Mouse (Mus musculus) hindbrain, embryonic 14.5 days (tissue): ENCODE data around the gene Snx11. TPM values are rescaled to one million over a fixed set of nuclear protein-coding genes. Genes with fewer than 3 reads are reported as not detected.

Source experiments
- ATAC-seq: fragments of 200-750 bp; cut with Nextera tagmentation; 2 replicates; pipeline ENCODE4 v1.8.0; 2017; ENCODE audit warnings: moderate number of reproducible peaks, mild to moderate bottlenecking, moderate TSS enrichment, moderate library complexity; ENCODE audit not compliant: low FRiP score
- DNase-seq: peaks from one replicate; pipeline ENCODE4 v3.0.0-alpha.2; 2015; ENCODE audit warnings: low spot score
- H3K27ac ChIP-seq: fragments of 300-500 bp; sonication (generic); 2 replicates; pipeline ENCODE4 v1.5.1; 2014; ENCODE audit warnings: mild to moderate bottlenecking, moderate library complexity
- H3K27me3 ChIP-seq: fragments of 300-500 bp; sonication (generic); 2 replicates; pipeline ENCODE4 v1.6.1; 2014; ENCODE audit warnings: mild to moderate bottlenecking, low read length, mixed read lengths; ENCODE audit not compliant: control insufficient read depth, insufficient read depth
- H3K36me3 ChIP-seq: fragments of 300-500 bp; sonication (generic); replicated peaks from 2 replicates; pipeline ENCODE4 v1.6.1; 2014; ENCODE audit not compliant: control insufficient read depth, insufficient read depth
- H3K4me1 ChIP-seq: fragments of 300-500 bp; sonication (generic); replicated peaks from 2 replicates; pipeline ENCODE4 v1.6.1; 2014; ENCODE audit warnings: antibody characterized with exemption, low read length, mixed read lengths; ENCODE audit not compliant: control insufficient read depth, insufficient read depth
- H3K4me2 ChIP-seq: fragments of 300-500 bp; sonication (generic); replicated peaks from 2 replicates; pipeline ENCODE4 v1.6.1; 2014; ENCODE audit warnings: mild to moderate bottlenecking, moderate library complexity
- H3K4me3 ChIP-seq: fragments of 300-500 bp; sonication (generic); replicated peaks from 2 replicates; pipeline ENCODE4 v1.5.1; 2014; ENCODE audit warnings: mild to moderate bottlenecking, low read length
- H3K9ac ChIP-seq: fragments of 300-500 bp; sonication (generic); 2 replicates; pipeline ENCODE4 v1.6.1; 2014
- H3K9me3 ChIP-seq: fragments of 300-500 bp; sonication (generic); 2 replicates; pipeline ENCODE4 v1.6.1; 2016; ENCODE audit warnings: low read length; ENCODE audit not compliant: control insufficient read depth
- WGBS: fragments of 180-500 bp; shearing (Covaris S2); extraction: QIAGEN DNeasy Blood & Tissue Kit; methylation state at CpG from one replicate; pipeline ENCODE4 v1.1.7; 2014; 5-methylcytosine and 5-hydroxymethylcytosine counted together
- polyA plus RNA-seq: library from polyadenylated mRNA; unstranded; fragments of >200 nt; fragmentation: Nextera tagmentation; extraction: Ambion mirVana; gene quantifications from 2 replicates; pipeline ENCODE4 v1.2.1, GENCODE M21; 2014

The Snx11 gene
- polyA plus RNA-seq, 1 experiment from 2014 or later = 42.5 TPM

DNA sequence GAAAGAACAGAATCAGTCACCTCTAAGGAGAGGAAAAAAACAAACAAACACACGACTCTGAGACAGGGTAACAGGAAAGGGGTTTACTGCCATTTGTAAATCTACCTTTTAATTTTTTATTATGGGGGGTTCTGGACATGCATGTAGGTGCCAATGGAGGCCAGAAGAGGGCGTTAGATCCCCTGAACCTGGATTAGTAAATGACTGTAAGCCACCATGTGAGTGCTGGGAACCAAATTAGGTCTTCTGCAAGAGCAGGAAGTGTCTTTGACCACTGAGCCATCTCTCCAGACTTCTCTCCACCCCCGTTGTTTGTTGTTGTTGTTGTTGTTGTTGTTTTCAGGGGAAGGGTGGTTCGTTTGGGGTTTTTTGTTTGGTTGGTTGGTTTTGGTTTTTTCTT lies 19.9 kb downstream of the Snx11 start:
- ATAC-seq (no peak), DNase-seq (no peak)
- 56% methylated on average over 4 of the region's 4 CpGs for WGBS
- Histone ChIP-seq H3K9me3 (no peaks in the 10 kb centered on the region), H3K27ac (no peak overlapping the region), H3K9ac (no peak overlapping the region), H3K27me3 (no peaks in the 10 kb centered on the region), H3K4me2 (no peak overlapping the region), H3K4me3 (no peak overlapping the region), H3K4me1 (no peaks in the 10 kb centered on the region), H3K36me3 (no peaks in the 10 kb centered on the region)

DNA sequence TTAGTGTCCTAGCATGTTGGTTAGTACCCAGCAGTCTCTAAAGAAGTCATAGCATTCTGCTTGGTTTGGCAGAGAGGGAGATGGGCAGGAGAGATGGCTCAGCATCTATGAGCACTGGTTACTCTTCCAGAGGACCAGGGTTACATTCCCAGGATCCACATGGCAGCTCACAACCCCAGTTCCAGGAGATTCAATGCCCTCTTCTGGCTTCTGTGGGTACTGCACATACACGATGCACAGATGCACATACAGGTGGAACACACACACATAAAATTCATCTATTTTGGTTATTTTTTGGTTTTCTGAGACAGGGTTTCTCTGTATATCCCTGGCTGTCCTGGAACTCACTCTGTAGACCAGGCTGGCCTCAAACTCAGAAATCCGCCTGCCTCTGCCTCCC lies 22.1 kb downstream of the Snx11 start:
- no peak for ATAC-seq
- no peak for DNase-seq
- H3K9me3 ChIP-seq = no peaks in the 10 kb centered on the region
- WGBS = 100% methylated on average over 2 of the region's 2 CpGs
- no peak overlapping the region for H3K4me2 ChIP-seq
- H3K27ac ChIP-seq = no peak overlapping the region
- no peak overlapping the region for H3K9ac ChIP-seq
- no peak overlapping the region for H3K4me3 ChIP-seq
- H3K4me1 ChIP-seq = no peaks in the 10 kb centered on the region
- no peaks in the 10 kb centered on the region for H3K27me3 ChIP-seq
- no peaks in the 10 kb centered on the region for H3K36me3 ChIP-seq

- H3K27ac ChIP-seq = peak overlapping the region; percentile 83
Observed at GRCm38 (mm10) chr11:96747555-96747954, 29.8 kb downstream of the Snx11 start.

DNA sequence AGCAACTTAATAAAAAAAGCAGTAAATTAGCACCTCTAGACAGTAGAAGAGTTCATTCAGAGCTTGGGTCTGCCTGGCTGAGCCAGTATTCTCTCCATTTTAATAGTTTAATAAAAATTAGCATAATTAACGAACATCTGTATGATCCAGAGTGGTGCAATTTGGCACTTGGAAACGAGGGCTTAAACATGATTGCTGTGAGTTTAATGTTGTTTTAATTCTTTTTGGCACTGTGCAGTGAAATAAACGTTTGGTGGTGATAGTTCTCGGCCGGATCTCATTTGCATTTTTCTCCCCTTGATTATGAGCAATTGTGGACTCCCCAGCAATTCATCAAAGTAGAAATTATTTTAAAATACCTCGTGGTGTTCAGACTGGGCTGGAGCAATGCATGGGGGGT lies 30.7 kb downstream of the Snx11 start:
- peak overlapping the region; percentile 29; the same call in 1 of the 2 replicates for H3K4me2 ChIP-seq
- ATAC-seq = no peak

More at GRCm38 (mm10) chr11:96747555-96747954, 29.8 kb downstream of the Snx11 start:
- Histone ChIP-seq H3K4me2 (peak overlapping the region; percentile 29), H3K9ac (no peak overlapping the region), H3K4me3 (no peak overlapping the region), H3K4me1 (peaks cover 31% of the 10 kb centered on the region), H3K9me3 (no peaks in the 10 kb centered on the region), H3K36me3 (no peaks in the 10 kb centered on the region), H3K27me3 (no peaks in the 10 kb centered on the region)
- 62% methylated on average over 3 of the region's 3 CpGs for WGBS
- DNase-seq = no peak
- no peak for ATAC-seq

DNA sequence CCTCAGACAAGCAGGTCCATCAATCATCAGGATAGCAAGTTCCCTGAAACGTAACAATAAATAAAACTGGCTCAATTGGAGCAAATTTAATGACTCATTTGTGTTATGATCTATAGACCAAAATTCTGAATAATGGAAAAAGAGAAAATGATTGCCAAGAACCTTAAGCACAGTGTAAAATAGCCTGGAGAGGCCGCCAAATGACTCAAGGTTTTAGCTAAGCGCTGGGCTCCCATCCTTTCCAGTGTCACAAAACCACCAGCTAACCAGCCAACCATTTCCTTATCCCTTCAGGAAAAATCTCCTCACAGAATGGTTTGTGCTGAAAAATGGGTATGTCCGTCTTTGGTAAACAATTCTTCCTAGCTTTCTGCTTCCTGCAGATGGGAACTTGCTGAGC lies 33.5 kb downstream of the Snx11 start:
- Histone ChIP-seq H3K4me2 (peak overlapping the region; percentile 41), H3K9ac (0 out of 2 replicates have a peak overlapping the region, but pooled peaks have one; percentile 37), H3K36me3 (no peaks in the 10 kb centered on the region), H3K27me3 (no peaks in the 10 kb centered on the region), H3K27ac (peak overlapping the region; percentile 87), H3K4me1 (peaks cover 57% of the 10 kb centered on the region), H3K4me3 (no peak overlapping the region), H3K9me3 (no peaks in the 10 kb centered on the region)
- 66% methylated on average over 4 of the region's 4 CpGs for WGBS
- no peak for ATAC-seq
- no peak for DNase-seq

More for the DNA sequence above, 30.7 kb downstream of the Snx11 start:
- Histone ChIP-seq H3K36me3 (no peaks in the 10 kb centered on the region), H3K9me3 (no peaks in the 10 kb centered on the region), H3K9ac (no peak overlapping the region), H3K4me3 (no peak overlapping the region), H3K27me3 (no peaks in the 10 kb centered on the region), H3K4me1 (peaks cover 40% of the 10 kb centered on the region), H3K27ac (peak overlapping the region; percentile 83)
- DNase-seq = no peak
- 50% methylated on average over 6 of the region's 6 CpGs for WGBS

GRCm38 (mm10) chr11:96743000-96743399 lies 34.4 kb downstream of the Snx11 start:
- Histone ChIP-seq H3K4me3 (no peak overlapping the region), H3K9ac (peak overlapping the region; percentile 37; the same call in 1 of the 2 replicates), H3K4me2 (peak overlapping the region; percentile 41), H3K4me1 (peaks cover 64% of the 10 kb centered on the region), H3K9me3 (no peaks in the 10 kb centered on the region), H3K27me3 (no peaks in the 10 kb centered on the region), H3K27ac (peak overlapping the region; percentile 87), H3K36me3 (no peaks in the 10 kb centered on the region)
- peak; percentile 62 for DNase-seq
- ATAC-seq = 0 out of 2 replicates have a peak, but pooled peaks have one; percentile 16
- WGBS = 31% methylated on average over 11 of the region's 11 CpGs

GRCm38 (mm10) chr11:96741995-96742394 lies 35.4 kb downstream of the Snx11 start:
- H3K9me3 ChIP-seq = no peaks in the 10 kb centered on the region
- ATAC-seq (peak; percentile 68), DNase-seq (peak; percentile 78)
- WGBS = 8% methylated on average over 12 of the region's 12 CpGs
- peak overlapping the region; percentile 41 for H3K4me2 ChIP-seq
- H3K27ac ChIP-seq = peak overlapping the region; percentile 87
- H3K4me3 ChIP-seq = no peak overlapping the region
- no peaks in the 10 kb centered on the region for H3K36me3 ChIP-seq
- peaks cover 58% of the 10 kb centered on the region for H3K4me1 ChIP-seq
- H3K27me3 ChIP-seq = no peaks in the 10 kb centered on the region
- peak overlapping the region; percentile 37 for H3K9ac ChIP-seq

DNA sequence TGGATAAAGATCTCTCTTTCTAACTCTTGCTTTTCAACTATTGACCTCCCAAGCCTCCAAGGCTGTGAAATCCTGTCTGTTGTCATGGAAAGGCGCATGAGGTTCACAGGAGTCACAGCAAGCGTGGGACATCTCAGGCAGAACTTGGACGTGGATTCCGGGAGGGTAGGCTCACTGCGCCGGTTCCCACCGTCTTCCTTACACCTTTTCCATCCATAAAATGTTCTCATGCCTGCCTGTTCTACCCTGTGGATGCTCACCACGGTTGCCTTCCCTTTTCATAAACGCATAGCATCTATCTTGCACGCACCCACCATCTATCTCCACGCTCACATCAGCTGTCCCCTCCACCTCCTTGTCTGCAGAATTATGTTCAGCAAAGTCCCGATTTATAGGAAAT lies 36.6 kb downstream of the Snx11 start:
- Histone ChIP-seq H3K4me2 (peak overlapping the region; percentile 41), H3K9me3 (no peaks in the 10 kb centered on the region), H3K9ac (peak overlapping the region; percentile 37), H3K4me3 (no peak overlapping the region), H3K4me1 (peaks cover 68% of the 10 kb centered on the region), H3K36me3 (no peaks in the 10 kb centered on the region), H3K27me3 (no peaks in the 10 kb centered on the region), H3K27ac (peak overlapping the region; percentile 87)
- ATAC-seq = no peak
- DNase-seq = no peak
- 47% methylated on average over 12 of the region's 12 CpGs for WGBS

DNA sequence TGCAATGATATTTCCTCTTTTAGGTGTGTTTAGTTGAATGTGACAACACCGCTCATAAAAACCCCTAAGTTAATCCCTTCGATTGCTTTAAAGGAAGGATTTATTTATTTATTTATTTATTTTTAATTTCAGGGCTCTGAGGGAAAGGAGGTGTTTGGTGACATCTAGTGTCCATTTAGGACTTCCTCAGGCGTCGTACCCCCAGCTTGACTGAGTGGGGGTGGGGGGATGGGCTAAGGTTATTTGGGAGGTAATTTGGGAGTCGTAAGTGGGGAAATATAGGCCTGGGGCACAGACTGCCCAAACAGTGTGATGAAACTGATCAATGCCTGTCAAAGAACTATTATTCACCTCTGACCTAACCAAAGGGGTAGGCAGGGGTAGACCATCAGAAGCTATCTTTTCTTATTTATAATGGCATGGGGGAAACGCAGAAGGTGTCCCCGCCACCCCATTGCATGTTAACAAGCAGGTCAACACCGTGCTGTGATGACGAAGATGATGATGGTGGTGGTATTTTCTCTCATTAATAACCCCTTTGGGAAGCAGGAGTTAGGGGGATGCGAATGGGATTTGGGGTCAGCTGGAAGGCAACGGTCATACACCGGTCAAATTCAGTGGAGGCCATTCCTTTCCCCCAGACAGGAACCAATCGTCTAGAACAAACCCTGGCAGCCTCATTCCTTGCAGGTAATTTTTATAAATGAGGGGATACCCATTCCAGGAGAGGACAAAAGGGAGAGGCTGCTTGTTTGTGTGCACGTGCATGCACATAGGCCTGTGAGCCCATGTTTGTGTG lies 39.5 kb downstream of the Snx11 start:
- Histone ChIP-seq H3K27ac (peak overlapping the region; percentile 83), H3K27me3 (no peaks in the 10 kb centered on the region), H3K4me2 (peak overlapping the region; percentile 15; the same call in 1 of the 2 replicates), H3K9me3 (no peaks in the 10 kb centered on the region), H3K4me1 (peaks cover 63% of the 10 kb centered on the region), H3K4me3 (no peak overlapping the region), H3K36me3 (no peaks in the 10 kb centered on the region), H3K9ac (peak overlapping the region; percentile 37)
- 56% methylated on average over 14 of the region's 14 CpGs for WGBS
- DNase-seq (no peak), ATAC-seq (no peak)
